Mouse (Mus musculus) testis, adult 2 months (tissue): ENCODE measurements at regions not wholly inside any gene's neighbourhood (a gene's known extent, or its start where the extent isn't known, plus 50 kb on each side); places are given as distances from the start of the nearest gene placed in this dataset.

ENCODE experiments used
- CTCF ChIP-seq: fragments of 200-500 bp; IDR thresholded peaks from 2 replicates; pipeline ENCODE4 v1.5.1; 2012; ENCODE audit warnings: low read depth, mild to moderate bottlenecking, inconsistent platforms, low read length, moderate library complexity; ENCODE audit not compliant: control insufficient read depth, insufficient read depth, insufficient replicate concordance
- POLR2A ChIP-seq: fragments of 200-500 bp; IDR thresholded peaks from 2 replicates; pipeline ENCODE4 v1.6.1; 2012; ENCODE audit warnings: low read depth, mild to moderate bottlenecking, inconsistent platforms, low read length, moderate library complexity; ENCODE audit not compliant: control insufficient read depth

- TF ChIP-seq CTCF, result no peak
- TF ChIP-seq POLR2A, result no peak
Observed at GRCm38 (mm10) chr5:47225247-47225646, 757.7 kb upstream of the Slit2 start.
